Mouse (Mus musculus) limb, embryonic 10.5 days (tissue): Measurements from ENCODE around the gene Sh3glb1. TPM values are rescaled to one million over a fixed set of nuclear protein-coding genes. Genes with fewer than 3 reads are reported as not detected.

Experiments used
- DNase-seq: peaks from one replicate; pipeline ENCODE4 v3.0.0-alpha.2; 2017; ENCODE audit warnings: low spot score
- H3K27ac ChIP-seq: fragments of 300-500 bp; sonication (generic); 2 replicates; pipeline ENCODE4 v1.5.1; 2016; ENCODE audit warnings: mild to moderate bottlenecking
- H3K27me3 ChIP-seq: fragments of 300-500 bp; sonication (generic); 2 replicates; pipeline ENCODE4 v1.6.1; 2016; ENCODE audit warnings: low read depth, mild to moderate bottlenecking; ENCODE audit not compliant: poor library complexity, severe bottlenecking
- H3K36me3 ChIP-seq: fragments of 300-500 bp; sonication (generic); 2 replicates; pipeline ENCODE4 v1.6.1; 2016; ENCODE audit warnings: mild to moderate bottlenecking, moderate library complexity
- H3K4me1 ChIP-seq: fragments of 300-500 bp; sonication (generic); 2 replicates; pipeline ENCODE4 v1.6.1; 2016
- H3K4me3 ChIP-seq: fragments of 300-500 bp; sonication (generic); 2 replicates; pipeline ENCODE4 v1.5.1; 2016; ENCODE audit warnings: mild to moderate bottlenecking, moderate library complexity
- H3K9me3 ChIP-seq: fragments of 300-500 bp; sonication (generic); replicated peaks from 2 replicates; pipeline ENCODE4 v1.6.1; 2016; ENCODE audit warnings: mild to moderate bottlenecking
- WGBS: fragments of 180-500 bp; shearing (Covaris S2); methylation state at CpG from one replicate; pipeline ENCODE4 v1.1.7; 2016; 5-methylcytosine and 5-hydroxymethylcytosine counted together
- polyA plus RNA-seq: library from polyadenylated mRNA; unstranded; fragments of >200 nt; fragmentation: Nextera tagmentation; extraction: Ambion mirVana; gene quantifications from 2 replicates; pipeline ENCODE4 v1.2.1, GENCODE M21; 2016

Sh3glb1 gene
- polyA plus RNA-seq, 1 experiment from 2014 or later: 73.7 TPM

DNA sequence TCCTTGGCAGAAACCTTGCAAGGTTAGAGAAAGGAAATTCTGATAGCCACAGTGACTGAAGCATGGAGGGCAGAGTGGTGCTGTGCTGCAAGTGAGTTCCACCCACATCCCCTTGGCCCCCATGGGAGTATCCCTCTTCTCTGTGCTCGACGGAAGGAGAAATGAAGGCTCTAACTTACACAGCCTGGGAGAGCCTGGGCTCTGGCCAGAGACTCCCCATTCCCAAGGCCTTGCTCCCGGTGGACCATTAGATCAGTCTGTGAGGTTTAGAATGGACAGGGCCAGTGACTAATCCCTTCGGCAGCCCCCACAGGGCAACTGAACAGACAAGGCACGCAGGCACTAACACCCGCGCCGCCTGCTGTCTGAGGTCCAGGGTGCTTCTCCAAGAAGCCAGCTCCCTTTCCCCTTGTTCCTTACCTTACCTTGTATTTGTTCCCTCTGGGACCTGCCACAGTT is 40.4 kb downstream of the Sh3glb1 start:
- H3K9me3 ChIP-seq: no peaks in the 10 kb centered on the region
- no peak for DNase-seq
- no peaks in the 10 kb centered on the region for H3K36me3 ChIP-seq
- H3K4me3 ChIP-seq: no peak overlapping the region
- H3K4me1 ChIP-seq: peaks cover 7% of the 10 kb centered on the region; the same call in 1 of the 2 replicates
- WGBS: 89% methylated on average over 8 of the region's 8 CpGs
- no peaks in the 10 kb centered on the region for H3K27me3 ChIP-seq
- H3K27ac ChIP-seq: no peak overlapping the region

DNA sequence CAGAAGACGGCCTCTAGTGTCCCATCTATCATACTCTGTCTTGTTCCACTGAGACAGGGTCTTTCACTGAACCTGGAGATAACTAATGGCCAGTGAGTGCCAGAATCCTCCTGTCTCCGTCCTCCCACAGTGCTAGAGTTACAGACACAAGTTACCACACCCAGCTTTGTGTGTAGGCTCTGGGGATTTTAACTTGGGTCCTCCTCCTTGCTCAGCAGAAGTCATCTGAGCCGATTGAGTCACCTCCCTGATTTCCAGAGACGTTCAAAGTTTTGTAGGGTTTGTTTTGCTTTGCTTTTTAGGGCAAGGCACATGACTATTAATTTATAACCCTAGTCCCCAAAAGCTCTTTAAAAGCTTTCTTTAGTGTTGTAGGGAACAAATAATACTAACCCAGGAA is 41.0 kb downstream of the Sh3glb1 start:
- peaks cover 7% of the 10 kb centered on the region; the same call in 1 of the 2 replicates for H3K4me1 ChIP-seq
- WGBS: 81% methylated on average over 4 of the region's 4 CpGs
- no peak overlapping the region for H3K4me3 ChIP-seq
- no peak overlapping the region for H3K27ac ChIP-seq
- no peaks in the 10 kb centered on the region for H3K36me3 ChIP-seq
- DNase-seq: no peak
- no peaks in the 10 kb centered on the region for H3K27me3 ChIP-seq
- H3K9me3 ChIP-seq: no peaks in the 10 kb centered on the region

DNA sequence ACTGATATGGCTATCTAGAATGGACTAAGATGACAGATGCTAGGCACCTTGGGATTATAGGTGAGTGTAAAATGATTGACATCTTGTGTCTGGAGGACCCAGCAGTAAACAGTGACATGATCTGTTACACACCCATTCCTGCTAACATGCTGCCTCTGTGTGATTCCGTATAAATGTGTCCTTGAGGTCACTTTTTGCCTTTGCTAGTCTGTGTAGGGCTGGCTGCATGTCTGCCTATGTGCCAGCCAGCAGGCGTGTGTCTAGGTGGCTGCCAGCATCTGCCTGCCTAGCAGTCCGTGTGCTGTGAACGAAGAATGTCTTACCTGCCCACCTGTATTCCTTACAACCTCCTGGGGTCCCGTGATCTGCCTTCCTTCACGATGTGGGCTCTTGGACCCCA is 42.4 kb downstream of the Sh3glb1 start:
- H3K9me3 ChIP-seq: no peaks in the 10 kb centered on the region
- no peaks in the 10 kb centered on the region for H3K36me3 ChIP-seq
- no peaks in the 10 kb centered on the region for H3K27me3 ChIP-seq
- no peak for DNase-seq
- H3K4me3 ChIP-seq: no peak overlapping the region
- H3K4me1 ChIP-seq: peaks cover 7% of the 10 kb centered on the region; the same call in 1 of the 2 replicates
- 93% methylated on average over 6 of the region's 6 CpGs for WGBS
- no peak overlapping the region for H3K27ac ChIP-seq

DNA sequence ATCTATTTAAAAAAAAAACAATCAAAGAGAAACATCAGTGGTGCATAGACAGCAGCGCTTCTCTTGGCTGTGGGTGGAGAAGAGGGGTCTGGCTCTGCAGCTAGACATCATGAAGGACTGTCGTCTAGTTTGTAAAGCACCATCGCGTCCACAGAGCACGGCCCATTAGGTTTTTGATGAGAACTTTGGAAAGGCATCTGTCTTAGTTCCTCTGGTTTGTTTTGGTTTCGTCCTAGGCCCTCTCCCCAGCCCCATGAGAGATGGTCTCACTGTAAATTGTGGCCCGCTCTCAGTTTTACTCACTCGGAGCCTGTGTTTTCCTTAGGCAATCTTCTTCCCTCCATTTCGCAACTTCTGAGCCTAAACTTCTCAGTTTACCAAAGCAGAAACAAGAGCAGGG is 43.9 kb downstream of the Sh3glb1 start:
- Histone ChIP-seq H3K27ac (no peak overlapping the region), H3K9me3 (no peaks in the 10 kb centered on the region), H3K27me3 (no peaks in the 10 kb centered on the region), H3K4me3 (no peak overlapping the region), H3K4me1 (0 out of 2 replicates have a peak, but pooled peaks cover 3% of the 10 kb centered on the region), H3K36me3 (no peaks in the 10 kb centered on the region)
- WGBS: 81% methylated on average over 9 of the region's 9 CpGs
- no peak for DNase-seq

GRCm38 (mm10) chr3:144672016-144672415 is 48.1 kb downstream of the Sh3glb1 start:
- Histone ChIP-seq H3K27ac (no peak overlapping the region), H3K36me3 (no peaks in the 10 kb centered on the region), H3K4me3 (no peak overlapping the region), H3K27me3 (no peaks in the 10 kb centered on the region), H3K9me3 (no peaks in the 10 kb centered on the region), H3K4me1 (no peaks in the 10 kb centered on the region)
- WGBS: 82% methylated on average over 8 of the region's 8 CpGs
- no peak for DNase-seq

GRCm38 (mm10) chr3:144669944-144670874 is 49.9 kb downstream of the Sh3glb1 start:
- WGBS: 74% methylated on average over 14 of the region's 14 CpGs
- no peaks in the 10 kb centered on the region for H3K9me3 ChIP-seq
- H3K4me3 ChIP-seq: no peak overlapping the region
- H3K27ac ChIP-seq: no peak overlapping the region
- H3K36me3 ChIP-seq: no peaks in the 10 kb centered on the region
- no peak for DNase-seq
- H3K27me3 ChIP-seq: no peaks in the 10 kb centered on the region
- peaks cover 1% of the 10 kb centered on the region for H3K4me1 ChIP-seq

- no peaks in the 10 kb centered on the region for H3K36me3 ChIP-seq
- 86% methylated on average over 11 of the region's 11 CpGs for WGBS
- H3K27ac ChIP-seq: no peak overlapping the region
- no peaks in the 10 kb centered on the region for H3K9me3 ChIP-seq
- DNase-seq: no peak
- no peaks in the 10 kb centered on the region for H3K27me3 ChIP-seq
- H3K4me3 ChIP-seq: no peak overlapping the region
- peaks cover 9% of the 10 kb centered on the region for H3K4me1 ChIP-seq
Observed at GRCm38 (mm10) chr3:144669457-144669864, 50.7 kb downstream of the Sh3glb1 start.

DNA sequence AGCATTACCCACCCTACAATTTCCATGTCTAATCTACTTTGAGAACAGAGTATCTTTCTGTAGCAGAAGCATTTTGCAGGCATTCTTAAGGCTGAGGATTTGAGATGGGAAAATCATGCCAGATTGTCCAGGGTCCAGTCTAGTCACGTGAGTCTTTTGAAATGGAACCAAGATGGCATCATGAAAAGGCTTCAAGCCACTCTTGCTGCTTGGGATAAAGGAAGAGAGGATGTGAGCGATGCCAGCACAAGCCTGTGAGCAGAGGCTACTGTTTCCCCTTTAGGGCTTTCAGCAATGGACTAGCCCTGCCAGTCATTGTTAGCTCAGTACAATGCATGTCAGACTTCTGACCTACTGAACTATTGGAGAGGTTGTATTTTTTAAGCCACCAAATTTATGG is 51.2 kb downstream of the Sh3glb1 start:
- WGBS: 91% methylated on average over 2 of the region's 2 CpGs
- H3K36me3 ChIP-seq: no peaks in the 10 kb centered on the region
- no peak for DNase-seq

GRCm38 (mm10) chr3:144668039-144668438 is 52.1 kb downstream of the Sh3glb1 start:
- no peaks in the 10 kb centered on the region for H3K36me3 ChIP-seq
- no peak overlapping the region for H3K4me3 ChIP-seq
- H3K9me3 ChIP-seq: no peaks in the 10 kb centered on the region
- H3K27me3 ChIP-seq: no peaks in the 10 kb centered on the region
- WGBS: 92% methylated on average over 9 of the region's 9 CpGs
- DNase-seq: no peak
- no peak overlapping the region for H3K27ac ChIP-seq
- peaks cover 12% of the 10 kb centered on the region for H3K4me1 ChIP-seq

More for the DNA sequence above, 51.2 kb downstream of the Sh3glb1 start:
- H3K4me1 ChIP-seq: peaks cover 12% of the 10 kb centered on the region
- no peak overlapping the region for H3K4me3 ChIP-seq
- H3K27me3 ChIP-seq: no peaks in the 10 kb centered on the region
- H3K27ac ChIP-seq: no peak overlapping the region
- H3K9me3 ChIP-seq: no peaks in the 10 kb centered on the region

DNA sequence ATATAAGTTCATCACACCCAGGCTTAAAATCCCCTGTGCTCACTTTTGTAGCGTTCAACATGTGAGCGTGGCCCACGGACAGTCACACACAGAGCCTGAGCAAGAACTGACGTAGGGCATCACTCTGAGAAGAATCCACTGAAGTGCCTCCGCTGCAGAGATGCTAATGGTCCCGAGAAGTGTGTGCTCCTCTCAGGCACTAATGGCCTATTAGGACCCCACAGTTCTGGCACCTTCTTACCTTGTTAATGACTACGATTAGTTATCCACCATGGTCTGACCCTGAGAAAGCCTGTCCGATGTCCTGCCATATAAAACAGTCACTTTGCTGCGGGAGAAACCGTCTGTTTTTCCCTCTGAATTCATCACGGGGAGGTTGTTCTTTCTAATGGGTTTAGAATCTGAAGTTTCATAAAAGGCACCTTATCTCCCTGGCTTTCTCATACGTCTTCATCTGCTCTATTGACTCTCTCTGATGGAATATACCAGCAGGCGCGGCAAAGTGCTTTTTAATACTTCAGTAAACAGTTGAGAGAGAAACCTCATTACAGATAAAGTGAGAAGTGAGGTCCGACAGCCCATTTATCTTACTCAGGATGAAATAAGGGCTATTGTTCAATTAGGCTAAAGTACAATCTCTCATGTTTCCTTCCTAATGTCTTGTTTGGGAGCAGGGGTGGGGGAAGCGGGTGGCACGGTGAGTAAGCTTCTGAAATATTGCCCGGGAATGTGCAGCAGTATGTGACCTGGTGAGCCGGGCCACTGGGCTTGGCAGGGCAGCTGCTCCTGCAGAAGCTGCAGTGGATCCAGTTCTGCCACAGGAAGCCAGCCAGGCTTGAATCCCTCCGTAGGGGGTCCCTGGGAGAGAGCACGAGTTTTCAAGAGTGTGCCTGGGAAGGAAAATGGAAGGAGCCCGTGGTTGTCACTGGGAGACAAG is 55.5 kb downstream of the Sh3glb1 start:
- H3K27me3 ChIP-seq: no peaks in the 10 kb centered on the region
- no peaks in the 10 kb centered on the region for H3K9me3 ChIP-seq
- DNase-seq: peak; percentile 39
- 42% methylated on average over 22 of the region's 22 CpGs for whole genome bisulfite sequencing
- no peak overlapping the region for H3K27ac ChIP-seq
- H3K4me3 ChIP-seq: no peak overlapping the region
- H3K36me3 ChIP-seq: no peaks in the 10 kb centered on the region
- H3K4me1 ChIP-seq: peaks cover 12% of the 10 kb centered on the region

DNA sequence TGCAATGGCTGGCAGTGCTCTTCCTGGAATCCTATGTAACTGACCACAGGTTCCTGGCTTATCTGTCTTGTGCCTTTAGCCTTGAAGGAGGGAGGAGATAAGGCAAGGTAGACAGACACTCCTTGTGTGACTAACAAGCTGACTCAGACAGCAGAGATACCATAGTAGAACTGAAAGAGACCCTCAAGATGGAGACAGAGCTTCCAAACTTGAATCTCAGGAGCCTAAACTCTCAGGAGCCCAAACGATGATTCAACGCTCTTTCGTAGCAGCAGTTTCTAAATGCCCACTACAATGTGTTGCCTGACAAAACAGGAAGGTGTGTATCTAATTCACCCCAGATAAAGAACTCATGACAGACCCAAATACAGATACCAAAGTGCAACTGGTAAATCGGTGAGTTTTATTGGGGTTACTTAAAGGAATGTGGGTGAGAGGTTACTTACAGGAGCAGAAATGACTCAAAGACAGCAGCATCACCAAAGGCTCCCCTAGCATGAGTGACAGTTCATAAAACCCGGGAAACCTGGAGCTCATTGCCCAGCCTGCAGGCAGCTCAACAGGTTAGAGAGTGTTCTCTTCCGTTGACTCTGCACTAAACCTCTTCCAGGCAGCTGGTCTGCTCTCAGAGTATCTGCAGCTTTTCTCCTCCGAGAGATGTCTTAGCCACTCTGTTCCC is 56.6 kb downstream of the Sh3glb1 start:
- Histone ChIP-seq H3K4me1 (peaks cover 12% of the 10 kb centered on the region), H3K9me3 (no peaks in the 10 kb centered on the region), H3K36me3 (no peaks in the 10 kb centered on the region), H3K4me3 (no peak overlapping the region), H3K27me3 (no peaks in the 10 kb centered on the region), H3K27ac (no peak overlapping the region)
- no peak for DNase-seq
- WGBS: 92% methylated on average over 7 of the region's 7 CpGs

DNA sequence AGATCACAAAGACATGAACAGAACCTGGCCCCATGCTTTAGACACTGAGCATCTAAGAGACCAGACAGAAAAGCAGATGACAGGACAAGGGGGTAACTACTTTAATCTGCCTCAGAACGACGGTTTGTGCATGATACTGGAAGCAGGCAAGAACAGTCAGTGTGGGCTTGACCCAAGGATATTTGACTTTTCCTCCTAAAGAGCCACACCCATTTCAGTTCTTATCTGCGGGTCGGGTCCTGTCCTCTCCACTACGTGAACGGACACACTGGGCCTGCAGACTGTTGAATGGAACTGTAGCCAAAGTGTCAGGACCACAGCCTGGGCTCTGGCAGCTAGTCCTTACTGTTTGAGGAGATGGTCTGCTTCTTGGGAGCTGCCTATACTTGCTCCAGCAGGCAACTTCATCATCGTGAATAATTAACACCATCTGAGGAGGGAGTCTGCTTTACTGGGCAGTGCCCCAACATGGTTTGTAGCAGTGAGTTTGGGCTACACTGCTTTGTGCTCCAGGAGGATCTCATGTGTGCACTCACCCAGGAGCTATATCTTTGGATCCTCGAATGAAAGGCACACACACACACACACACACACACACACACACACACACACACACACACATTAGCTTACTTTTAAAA is 57.8 kb downstream of the Sh3glb1 start:
- Histone ChIP-seq H3K27me3 (no peaks in the 10 kb centered on the region), H3K27ac (no peak overlapping the region), H3K36me3 (no peaks in the 10 kb centered on the region), H3K4me3 (no peak overlapping the region), H3K4me1 (peaks cover 12% of the 10 kb centered on the region), H3K9me3 (no peaks in the 10 kb centered on the region)
- 79% methylated on average over 8 of the region's 8 CpGs for WGBS
- no peak for DNase-seq
